Mouse (Mus musculus): ENCODE data around the gene Arl3. TPM values are rescaled to one million over a fixed set of nuclear protein-coding genes. Genes with fewer than 3 reads are reported as not detected.

Arl3 gene
- total and polyA plus RNA-seq, 2 experiments from 2014 or later = 66.2 to 220 TPM

DNA sequence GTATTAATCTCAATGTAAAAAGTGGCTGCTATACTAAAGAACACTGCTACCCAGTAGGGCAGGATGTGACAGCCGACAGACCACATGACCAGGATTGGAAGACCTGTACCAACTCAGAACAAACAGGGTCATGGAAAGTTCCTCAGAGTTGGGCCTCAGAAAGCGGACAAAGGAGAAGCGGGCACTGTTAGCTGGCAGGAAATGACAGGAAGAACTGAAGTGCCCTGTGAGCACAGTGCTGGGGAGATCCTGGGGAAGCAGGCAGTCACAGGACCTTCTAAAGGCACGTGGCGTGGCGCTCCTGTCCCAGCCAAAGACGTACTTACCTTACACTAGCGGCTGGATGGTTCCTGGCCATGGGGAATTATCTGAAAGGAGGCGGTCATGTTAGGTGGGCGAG is 61.7 kb downstream of the Arl3 start:
- H3K27ac ChIP-seq = peak overlapping the region; percentile 17; the same call in 1 of the 2 replicates
- WGBS = 79% methylated on average over 10 of the region's 10 CpGs
- no peaks in the 10 kb centered on the region for H3K27me3 ChIP-seq (ENCODE audit: insufficient read depth, low read length)
- no peak for TF ChIP-seq CTCF (IDR thresholded peaks at IDR 0.05; ENCODE audit: low read depth)
- H3K4me1 ChIP-seq (ENCODE audit: insufficient read depth, low read length) = peaks cover 35% of the 10 kb centered on the region
- no peak for ATAC-seq
- H3K36me3 ChIP-seq (ENCODE audit: insufficient read depth, low read length) = peaks cover 40% of the 10 kb centered on the region
- no peak for DNase-seq (ENCODE audit: low spot score)
- no peak overlapping the region for H3K4me2 ChIP-seq (ENCODE audit: low read depth, low read length)
- H3K9me3 ChIP-seq (ENCODE audit: low read length) = no peaks in the 10 kb centered on the region
- H3K9ac ChIP-seq (replicated peaks; ENCODE audit: low read length) = no peak overlapping the region
- H3K4me3 ChIP-seq (ENCODE audit: low read length) = no peak overlapping the region

DNA sequence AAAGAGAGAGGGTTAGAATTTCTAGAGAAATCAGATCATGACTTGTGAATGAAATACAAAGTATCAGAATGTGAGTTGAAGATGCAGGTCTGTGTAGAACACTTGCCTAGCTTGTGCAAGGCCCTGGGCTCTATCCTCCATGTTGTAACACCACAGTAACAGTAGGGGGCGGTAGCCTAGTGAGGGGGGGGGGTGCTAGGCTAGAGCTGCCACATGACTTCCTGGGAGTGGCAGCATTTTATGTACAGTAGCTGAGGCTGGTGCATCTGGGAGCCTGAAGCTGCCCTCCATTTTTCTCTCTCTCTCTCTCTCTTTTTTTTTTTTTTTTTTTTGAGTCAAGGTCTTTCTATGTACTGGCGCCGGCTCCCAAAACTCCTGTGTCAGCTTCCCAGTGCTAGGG is 62.2 kb downstream of the Arl3 start:
- H3K4me3 ChIP-seq (ENCODE audit: low read length) = no peak overlapping the region
- ATAC-seq (no peak), DNase-seq (ENCODE audit: low spot score) (peak; percentile 43)
- H3K4me1 ChIP-seq (ENCODE audit: insufficient read depth, low read length) = peaks cover 39% of the 10 kb centered on the region
- no peak overlapping the region for H3K4me2 ChIP-seq (ENCODE audit: low read depth, low read length)
- H3K9me3 ChIP-seq (ENCODE audit: low read length) = no peaks in the 10 kb centered on the region
- WGBS = 61% methylated on average over 3 of the region's 3 CpGs
- TF ChIP-seq CTCF (IDR thresholded peaks at IDR 0.05; ENCODE audit: low read depth) = peak; percentile 64
- H3K27ac ChIP-seq = peak overlapping the region; percentile 17; the same call in 1 of the 2 replicates
- no peaks in the 10 kb centered on the region for H3K27me3 ChIP-seq (ENCODE audit: insufficient read depth, low read length)
- H3K9ac ChIP-seq (replicated peaks; ENCODE audit: low read length) = no peak overlapping the region
- H3K36me3 ChIP-seq (ENCODE audit: insufficient read depth, low read length) = peaks cover 39% of the 10 kb centered on the region

DNA sequence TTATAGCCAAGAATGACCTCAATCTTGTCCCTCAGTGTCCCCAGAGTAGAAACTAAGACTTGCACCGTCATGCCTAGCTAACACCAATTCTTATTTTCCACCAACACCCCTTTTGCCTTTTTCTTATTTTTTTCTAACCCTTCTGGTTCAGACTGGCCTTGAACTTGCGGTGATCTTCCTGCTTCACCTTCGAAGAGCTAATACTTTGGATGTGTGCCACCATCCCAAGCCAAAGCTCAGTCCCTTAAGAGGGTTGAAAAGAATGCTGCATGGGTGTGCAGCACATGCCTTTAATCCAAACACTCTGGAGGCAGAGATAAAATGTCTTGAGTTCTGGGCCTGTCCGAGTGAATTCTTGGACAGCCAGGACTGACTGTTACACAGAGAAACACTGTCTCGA is 62.6 kb downstream of the Arl3 start:
- no peak overlapping the region for H3K4me2 ChIP-seq (ENCODE audit: low read depth, low read length)
- peaks cover 44% of the 10 kb centered on the region for H3K4me1 ChIP-seq (ENCODE audit: insufficient read depth, low read length)
- 66% methylated on average over 5 of the region's 5 CpGs for WGBS
- DNase-seq (ENCODE audit: low spot score) (no peak), ATAC-seq (no peak)
- H3K27ac ChIP-seq = no peak overlapping the region; the same call in 1 of the 2 replicates
- H3K27me3 ChIP-seq (ENCODE audit: insufficient read depth, low read length) = no peaks in the 10 kb centered on the region
- no peak overlapping the region for H3K9ac ChIP-seq (replicated peaks; ENCODE audit: low read length)
- H3K9me3 ChIP-seq (ENCODE audit: low read length) = no peaks in the 10 kb centered on the region
- peaks cover 38% of the 10 kb centered on the region for H3K36me3 ChIP-seq (ENCODE audit: insufficient read depth, low read length)
- no peak for TF ChIP-seq CTCF (IDR thresholded peaks at IDR 0.05; ENCODE audit: low read depth)
- no peak overlapping the region for H3K4me3 ChIP-seq (ENCODE audit: low read length)

DNA sequence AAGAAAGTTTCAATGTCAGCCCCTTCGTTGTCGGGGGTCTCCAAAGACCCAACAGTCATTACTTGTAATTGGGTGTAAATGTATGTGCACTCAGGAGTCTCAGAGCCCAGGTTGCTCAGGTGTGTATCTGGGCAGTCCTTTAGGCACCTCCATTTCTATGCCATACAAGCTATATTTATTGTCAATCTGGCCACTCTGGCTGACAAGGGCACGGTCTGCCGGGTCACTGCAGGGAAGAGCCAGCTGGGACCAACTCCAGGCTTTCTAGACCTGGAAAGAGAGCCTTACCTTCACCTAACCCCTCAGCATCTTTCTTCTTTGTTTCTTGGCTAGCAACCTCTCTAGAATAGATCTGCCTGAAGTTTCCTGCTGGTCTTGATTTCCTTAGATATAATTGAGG is 63.3 kb downstream of the Arl3 start:
- H3K9ac ChIP-seq (replicated peaks; ENCODE audit: low read length) = no peak overlapping the region
- peaks cover 50% of the 10 kb centered on the region for H3K4me1 ChIP-seq (ENCODE audit: insufficient read depth, low read length)
- no peak overlapping the region for H3K4me2 ChIP-seq (ENCODE audit: low read depth, low read length)
- no peak overlapping the region for H3K4me3 ChIP-seq (ENCODE audit: low read length)
- H3K36me3 ChIP-seq (ENCODE audit: insufficient read depth, low read length) = peaks cover 31% of the 10 kb centered on the region
- no peak for DNase-seq (ENCODE audit: low spot score)
- no peaks in the 10 kb centered on the region for H3K9me3 ChIP-seq (ENCODE audit: low read length)
- no peak for TF ChIP-seq CTCF (IDR thresholded peaks at IDR 0.05; ENCODE audit: low read depth)
- no peaks in the 10 kb centered on the region for H3K27me3 ChIP-seq (ENCODE audit: insufficient read depth, low read length)
- WGBS = 80% methylated on average over 4 of the region's 4 CpGs
- no peak for ATAC-seq
- H3K27ac ChIP-seq = no peak overlapping the region; the same call in 1 of the 2 replicates

DNA sequence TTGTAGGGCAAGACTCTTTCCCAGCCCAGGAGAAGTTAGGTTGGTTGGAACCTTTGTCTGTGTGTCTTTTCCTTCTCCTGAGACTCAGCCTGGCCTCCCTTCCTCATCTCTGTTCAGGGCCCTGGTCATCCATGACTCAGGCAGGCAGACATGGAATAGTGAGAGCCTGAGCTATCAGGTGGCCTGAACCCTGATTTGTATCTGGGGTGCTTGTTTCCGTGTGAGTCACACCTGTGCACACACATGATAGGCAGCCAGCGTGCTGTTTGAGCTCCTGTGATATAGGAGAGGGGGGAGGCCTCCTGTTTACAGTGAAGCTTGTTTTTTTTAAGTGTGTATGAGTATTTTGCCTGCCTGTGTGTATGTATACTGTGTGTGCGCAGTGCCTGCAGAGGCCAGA is 63.8 kb downstream of the Arl3 start:
- no peak for TF ChIP-seq CTCF (IDR thresholded peaks at IDR 0.05; ENCODE audit: low read depth)

DNA sequence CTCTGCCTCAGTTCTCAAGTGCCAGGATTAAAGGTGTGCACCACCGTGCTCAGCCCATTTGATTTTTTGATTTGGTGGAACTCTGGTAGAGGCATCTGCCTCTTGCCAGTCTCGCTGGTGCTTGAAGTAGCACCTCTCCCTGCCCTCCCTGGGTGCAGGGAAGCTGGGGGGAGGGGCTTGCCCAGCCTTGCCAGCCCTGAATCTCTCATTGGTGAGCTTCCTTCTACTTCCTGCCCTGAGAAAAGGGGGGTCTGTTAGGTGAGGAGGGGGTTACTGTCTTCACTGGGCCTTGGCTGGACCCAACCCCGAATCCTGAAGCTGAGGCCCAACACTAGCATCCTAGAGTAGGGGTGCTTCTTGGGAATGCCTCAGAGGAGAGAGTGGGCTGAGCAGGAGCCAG is 64.3 kb downstream of the Arl3 start:
- Histone ChIP-seq H3K27me3 (ENCODE audit: insufficient read depth, low read length) (no peaks in the 10 kb centered on the region), H3K9ac (replicated peaks; ENCODE audit: low read length) (0 out of 2 replicates have a peak overlapping the region, but pooled peaks have one; percentile 28), H3K4me3 (ENCODE audit: low read length) (no peak overlapping the region), H3K36me3 (ENCODE audit: insufficient read depth, low read length) (peaks cover 21% of the 10 kb centered on the region), H3K4me1 (ENCODE audit: insufficient read depth, low read length) (peaks cover 55% of the 10 kb centered on the region), H3K27ac (peak overlapping the region; percentile 36; the same call in 1 of the 2 replicates), H3K9me3 (ENCODE audit: low read length) (no peaks in the 10 kb centered on the region), H3K4me2 (ENCODE audit: low read depth, low read length) (0 out of 2 replicates have a peak overlapping the region, but pooled peaks have one; percentile 10)
- DNase-seq (ENCODE audit: low spot score) (no peak), ATAC-seq (no peak)
- no peak for TF ChIP-seq CTCF (IDR thresholded peaks at IDR 0.05; ENCODE audit: low read depth)
- WGBS = 75% methylated on average over 3 of the region's 3 CpGs

More for the DNA sequence above, 63.8 kb downstream of the Arl3 start:
- ATAC-seq = no peak
- Histone ChIP-seq H3K4me2 (ENCODE audit: low read depth, low read length) (no peak overlapping the region), H3K27ac (peak overlapping the region; percentile 36; the same call in 1 of the 2 replicates), H3K27me3 (ENCODE audit: insufficient read depth, low read length) (no peaks in the 10 kb centered on the region), H3K36me3 (ENCODE audit: insufficient read depth, low read length) (peaks cover 26% of the 10 kb centered on the region), H3K9ac (replicated peaks; ENCODE audit: low read length) (0 out of 2 replicates have a peak overlapping the region, but pooled peaks have one; percentile 28), H3K4me3 (ENCODE audit: low read length) (no peak overlapping the region), H3K9me3 (ENCODE audit: low read length) (no peaks in the 10 kb centered on the region), H3K4me1 (ENCODE audit: insufficient read depth, low read length) (peaks cover 55% of the 10 kb centered on the region)
- 83% methylated on average over 3 of the region's 3 CpGs for WGBS
- no peak for DNase-seq (ENCODE audit: low spot score)

DNA sequence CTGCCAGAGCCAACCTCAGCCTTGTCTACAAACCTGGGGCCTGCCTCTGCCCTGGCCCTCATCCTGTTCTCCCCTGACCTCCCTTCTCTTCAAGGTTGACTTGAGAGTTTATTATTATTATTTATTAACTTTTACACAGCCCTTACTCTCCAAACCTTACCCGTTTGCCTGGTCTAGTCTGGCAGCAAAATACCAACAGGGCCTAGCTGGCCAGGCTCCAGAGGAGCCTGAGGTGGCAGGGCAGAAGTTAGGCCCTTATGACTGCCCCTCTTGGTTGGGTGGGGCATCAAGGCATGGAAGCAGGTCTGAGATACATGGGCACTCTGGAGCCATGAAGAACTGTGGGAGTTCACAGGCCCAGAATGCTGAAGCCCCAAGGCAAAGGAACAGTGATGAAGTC is 65.2 kb downstream of the Arl3 start:
- no peak for TF ChIP-seq CTCF (IDR thresholded peaks at IDR 0.05; ENCODE audit: low read depth)
- ATAC-seq (no peak), DNase-seq (ENCODE audit: low spot score) (no peak)
- Histone ChIP-seq H3K27ac (peak overlapping the region; percentile 79), H3K27me3 (ENCODE audit: insufficient read depth, low read length) (no peaks in the 10 kb centered on the region), H3K36me3 (ENCODE audit: insufficient read depth, low read length) (peaks cover 12% of the 10 kb centered on the region), H3K9ac (replicated peaks; ENCODE audit: low read length) (0 out of 2 replicates have a peak overlapping the region, but pooled peaks have one; percentile 2), H3K4me1 (ENCODE audit: insufficient read depth, low read length) (peaks cover 55% of the 10 kb centered on the region), H3K9me3 (ENCODE audit: low read length) (no peaks in the 10 kb centered on the region), H3K4me3 (ENCODE audit: low read length) (no peak overlapping the region), H3K4me2 (ENCODE audit: low read depth, low read length) (peak overlapping the region; percentile 85; the same call in 1 of the 2 replicates)
- 30% methylated on average over 1 of the region's 1 CpGs for WGBS

Data from hindbrain, postnatal 0 days (tissue).